Mouse (Mus musculus) thymus, adult 2 months (tissue): ENCODE measurements around the gene Nrxn2. TPM values are rescaled to one million over a fixed set of nuclear protein-coding genes. Genes with fewer than 3 reads are reported as not detected.

Source experiments
- DNase-seq: peaks from one replicate; pipeline ENCODE4 v3.0.0; 2021
- H3K27ac ChIP-seq: fragments of 200-500 bp; 2 replicates; pipeline ENCODE4 v1.5.1; 2012; ENCODE audit warnings: low read length, control low read depth; ENCODE audit not compliant: control insufficient read depth, insufficient read depth
- H3K27me3 ChIP-seq: fragments of 200-500 bp; 2 replicates; pipeline ENCODE4 v1.6.1; 2012; ENCODE audit warnings: mild to moderate bottlenecking, low read length, moderate library complexity, mixed read lengths; ENCODE audit not compliant: control insufficient read depth, insufficient read depth
- H3K36me3 ChIP-seq: fragments of 200-500 bp; 2 replicates; pipeline ENCODE4 v1.6.1; 2012; ENCODE audit warnings: mild to moderate bottlenecking, low read length, moderate library complexity; ENCODE audit not compliant: control insufficient read depth, insufficient read depth
- H3K4me1 ChIP-seq: fragments of 200-500 bp; replicated peaks from 2 replicates; pipeline ENCODE4 v1.6.1; 2012; ENCODE audit warnings: low read length; ENCODE audit not compliant: control insufficient read depth, insufficient read depth
- H3K4me3 ChIP-seq: fragments of 200-500 bp; 2 replicates; pipeline ENCODE4 v1.5.1; 2012; ENCODE audit warnings: mild to moderate bottlenecking, low read length, control low read depth, moderate library complexity; ENCODE audit not compliant: control insufficient read depth, insufficient read depth
- CTCF ChIP-seq: fragments of 200-500 bp; IDR thresholded peaks from 2 replicates; pipeline ENCODE4 v1.5.1; 2012; ENCODE audit warnings: mild to moderate bottlenecking, control low read depth, low read length, moderate library complexity, borderline replicate concordance; ENCODE audit not compliant: control insufficient read depth, poor library complexity, insufficient read depth; ENCODE audit errors: extremely low read depth
- POLR2A ChIP-seq: fragments of 200-500 bp; IDR thresholded peaks from 2 replicates; pipeline ENCODE4 v1.6.1; 2012; ENCODE audit warnings: mild to moderate bottlenecking, low read length, control low read depth, moderate library complexity; ENCODE audit not compliant: control insufficient read depth, poor library complexity, insufficient read depth; ENCODE audit errors: extremely low read depth
- WGBS: fragments of 180-500 bp; shearing (Covaris S2); methylation state at CpG from one replicate; pipeline ENCODE4 v1.1.7; 2018; 5-methylcytosine and 5-hydroxymethylcytosine counted together
- polyA plus RNA-seq: library from polyadenylated mRNA; depleted of rRNA; stranded (reverse); fragments of >200 nt; gene quantifications from 2 replicates; pipeline ENCODE4 v1.2.3, GENCODE M21; 2012

Nrxn2 gene
- polyA plus RNA-seq, 1 experiment = 1.5 TPM

DNA sequence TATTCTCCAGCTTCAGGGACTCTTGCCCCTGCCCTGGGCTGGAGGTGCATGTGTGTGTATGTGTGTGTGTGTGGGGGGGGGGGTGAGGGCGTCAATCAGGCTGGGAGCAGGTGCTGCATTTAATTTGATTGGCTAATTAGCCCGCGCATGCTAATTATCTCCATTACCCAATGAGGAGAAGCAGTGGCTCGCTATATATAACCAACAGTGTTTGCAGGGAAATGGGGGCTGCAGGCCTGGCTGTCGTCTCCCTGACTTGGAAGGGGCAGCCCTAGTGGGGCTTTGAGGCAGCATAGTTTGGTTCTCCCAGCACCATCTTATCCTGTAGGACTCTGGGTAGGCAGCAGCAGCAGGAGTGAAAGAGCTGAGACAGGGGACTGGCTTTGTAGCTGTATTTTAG, 7.1 kb downstream of the Nrxn2 start:
- no peak overlapping the region for H3K4me3 ChIP-seq
- H3K36me3 ChIP-seq = no peaks in the 10 kb centered on the region
- DNase-seq = no peak
- TF ChIP-seq CTCF = no peak
- TF ChIP-seq POLR2A = no peak
- no peak overlapping the region for H3K27ac ChIP-seq
- H3K4me1 ChIP-seq = peaks cover 15% of the 10 kb centered on the region
- WGBS = 63% methylated on average over 5 of the region's 5 CpGs
- H3K27me3 ChIP-seq = peaks cover 22% of the 10 kb centered on the region; the same call in 1 of the 2 replicates

- Histone ChIP-seq H3K4me1 (peaks cover 15% of the 10 kb centered on the region), H3K4me3 (no peak overlapping the region), H3K27me3 (peaks cover 22% of the 10 kb centered on the region; the same call in 1 of the 2 replicates), H3K27ac (no peak overlapping the region), H3K36me3 (no peaks in the 10 kb centered on the region)
- 25% methylated on average over 13 of the region's 13 CpGs for WGBS
- TF ChIP-seq CTCF (no peak), POLR2A (no peak)
- DNase-seq = peak; percentile 32
Measured at GRCm38 (mm10) chr19:6426703-6427500, 8.4 kb downstream of the Nrxn2 start.

DNA sequence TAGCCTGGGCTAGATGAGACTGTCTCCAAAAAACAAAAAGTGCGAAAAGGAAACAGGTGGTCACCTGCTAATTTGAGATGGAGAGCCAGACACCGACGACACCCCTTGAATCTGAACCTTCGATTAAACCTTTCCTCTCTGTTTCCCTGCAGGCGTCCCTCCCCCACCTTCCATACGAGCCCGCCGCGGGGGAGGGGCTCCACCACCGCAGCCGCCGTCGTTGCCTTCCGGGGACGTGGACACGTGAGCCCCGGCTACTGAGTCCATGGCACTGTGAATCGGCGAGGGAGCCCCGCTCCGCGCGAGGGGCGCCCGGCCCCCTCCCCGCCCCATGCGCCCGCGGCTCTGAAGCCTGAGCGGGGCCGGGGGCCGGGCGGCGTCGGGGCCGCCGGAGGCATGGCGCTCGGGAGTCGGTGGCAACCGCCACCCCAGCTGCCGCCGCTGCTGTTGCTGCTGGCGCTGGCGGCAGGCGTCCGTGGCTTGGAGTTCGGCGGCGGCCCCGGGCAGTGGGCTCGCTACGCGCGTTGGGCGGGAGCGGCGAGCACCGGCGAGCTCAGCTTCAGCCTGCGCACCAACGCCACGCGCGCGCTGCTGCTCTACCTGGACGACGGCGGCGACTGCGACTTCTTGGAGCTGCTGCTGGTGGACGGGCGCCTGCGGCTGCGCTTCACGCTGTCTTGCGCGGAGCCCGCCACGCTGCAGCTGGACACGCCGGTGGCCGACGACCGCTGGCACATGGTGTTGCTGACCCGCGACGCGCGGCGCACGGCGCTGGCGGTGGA, 9.3 kb downstream of the Nrxn2 start:
- TF ChIP-seq POLR2A (no peak), CTCF (no peak)
- WGBS = 4% methylated on average over 91 of the region's 94 CpGs
- H3K27me3 ChIP-seq = peaks cover 22% of the 10 kb centered on the region; the same call in 1 of the 2 replicates
- H3K27ac ChIP-seq = no peak overlapping the region
- H3K36me3 ChIP-seq = no peaks in the 10 kb centered on the region
- no peak for DNase-seq
- H3K4me3 ChIP-seq = no peak overlapping the region
- H3K4me1 ChIP-seq = peaks cover 15% of the 10 kb centered on the region

DNA sequence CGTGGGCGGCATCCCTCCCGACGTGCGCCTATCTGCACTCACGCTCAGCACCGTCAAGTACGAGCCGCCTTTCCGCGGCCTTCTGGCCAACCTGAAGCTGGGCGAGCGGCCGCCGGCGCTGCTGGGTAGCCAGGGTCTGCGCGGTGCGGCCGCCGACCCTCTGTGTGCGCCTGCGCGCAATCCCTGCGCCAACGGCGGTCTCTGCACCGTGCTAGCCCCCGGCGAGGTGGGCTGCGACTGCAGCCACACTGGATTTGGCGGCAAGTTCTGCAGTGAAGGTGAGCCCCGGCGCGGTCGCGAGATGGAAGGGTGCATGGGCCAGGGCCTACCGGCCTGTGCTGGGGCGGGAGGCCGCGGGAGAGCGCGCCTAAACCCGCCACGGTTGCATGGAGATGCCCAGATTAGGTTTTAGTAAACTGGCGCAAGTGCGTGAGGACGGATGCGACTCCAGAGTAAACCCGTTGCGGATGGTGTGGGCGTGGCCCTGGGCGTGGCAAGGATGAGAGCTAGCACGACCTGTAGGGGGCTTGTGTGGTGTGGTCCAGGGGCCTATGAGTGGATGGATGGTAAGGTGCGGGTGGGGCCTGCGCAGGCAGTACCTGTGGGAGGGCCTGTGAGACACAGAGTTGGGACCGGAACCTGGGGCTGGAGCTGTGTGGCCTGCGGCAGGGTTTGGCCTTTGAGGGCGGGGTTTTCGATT, 10.1 kb downstream of the Nrxn2 start:
- peaks cover 15% of the 10 kb centered on the region for H3K4me1 ChIP-seq
- WGBS = 1% methylated on average over 60 of the region's 60 CpGs
- no peak overlapping the region for H3K27ac ChIP-seq
- peaks cover 22% of the 10 kb centered on the region; the same call in 1 of the 2 replicates for H3K27me3 ChIP-seq
- peak; percentile 67 for DNase-seq
- H3K36me3 ChIP-seq = no peaks in the 10 kb centered on the region
- TF ChIP-seq POLR2A = no peak
- no peak overlapping the region for H3K4me3 ChIP-seq

- 82% methylated on average over 10 of the region's 10 CpGs for WGBS
- peaks cover 6% of the 10 kb centered on the region for H3K4me1 ChIP-seq
- H3K27ac ChIP-seq = no peak overlapping the region
- no peak for TF ChIP-seq CTCF
- TF ChIP-seq POLR2A = no peak
- DNase-seq = no peak
- no peak overlapping the region for H3K4me3 ChIP-seq
- no peaks in the 10 kb centered on the region for H3K36me3 ChIP-seq
- no peaks in the 10 kb centered on the region for H3K27me3 ChIP-seq
Measured at GRCm38 (mm10) chr19:6443016-6443415, 24.5 kb downstream of the Nrxn2 start.

DNA sequence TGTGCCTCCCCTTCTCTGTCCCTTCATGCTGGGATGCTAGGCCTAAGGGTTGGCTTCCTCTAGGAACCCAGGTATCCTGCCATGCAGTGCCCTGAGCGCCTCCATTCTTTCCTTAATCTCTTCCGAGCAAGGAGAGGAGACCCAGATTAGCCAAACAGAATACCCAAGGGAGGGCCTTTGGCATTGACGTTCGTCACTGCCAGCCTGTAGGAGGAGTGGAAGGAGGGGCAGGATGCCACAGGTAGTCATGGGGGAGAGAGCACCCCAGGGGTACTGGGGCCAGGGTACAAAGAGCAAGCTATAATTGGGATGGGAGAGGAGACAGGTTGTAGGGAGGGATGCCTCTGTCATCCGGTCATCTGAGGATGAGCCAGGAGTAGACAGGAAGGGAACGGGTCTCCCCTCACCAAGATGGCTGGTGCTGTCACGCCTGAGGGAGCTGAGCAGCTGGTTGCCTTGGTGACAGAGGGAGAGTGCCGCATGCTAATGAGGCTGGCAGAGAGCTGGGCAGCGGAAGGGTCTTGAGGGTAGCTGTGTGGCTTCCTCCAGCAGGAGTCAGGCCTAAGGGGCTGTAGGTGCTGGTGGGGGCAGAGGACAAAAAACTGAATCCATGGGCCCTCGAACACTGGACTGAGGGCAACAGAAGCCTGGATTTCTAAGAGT, 27.4 kb downstream of the Nrxn2 start:
- Histone ChIP-seq H3K27ac (no peak overlapping the region), H3K4me1 (peaks cover 10% of the 10 kb centered on the region), H3K4me3 (no peak overlapping the region), H3K27me3 (no peaks in the 10 kb centered on the region), H3K36me3 (no peaks in the 10 kb centered on the region)
- WGBS = 84% methylated on average over 10 of the region's 10 CpGs
- TF ChIP-seq CTCF (no peak), POLR2A (no peak)
- DNase-seq = no peak
